Mouse (Mus musculus) forebrain, postnatal 0 days (tissue): ENCODE results near the gene En1. TPM values are rescaled to one million over a fixed set of nuclear protein-coding genes. Genes with fewer than 3 reads are reported as not detected.

Experiments
- ATAC-seq: fragments of 200-750 bp; cut with Nextera tagmentation; 2 replicates; pipeline ENCODE4 v1.8.0; 2017; ENCODE audit warnings: mild to moderate bottlenecking, moderate library complexity
- DNase-seq: peaks from one replicate; pipeline ENCODE4 v3.0.0-alpha.2; 2015
- H3K27ac ChIP-seq: fragments of 300-500 bp; sonication (generic); 2 replicates; pipeline ENCODE4 v1.5.1; 2014; ENCODE audit warnings: low read depth, mild to moderate bottlenecking, antibody characterized with exemption, low read length, moderate library complexity, mixed read lengths
- H3K27me3 ChIP-seq: fragments of 300-500 bp; sonication (generic); 2 replicates; pipeline ENCODE4 v1.6.1; 2014; ENCODE audit warnings: mild to moderate bottlenecking, low read length, mixed read lengths; ENCODE audit not compliant: insufficient read depth
- H3K36me3 ChIP-seq: fragments of 300-500 bp; sonication (generic); 2 replicates; pipeline ENCODE4 v1.6.1; 2014; ENCODE audit warnings: mild to moderate bottlenecking, moderate library complexity; ENCODE audit not compliant: insufficient read depth
- H3K4me1 ChIP-seq: fragments of 300-500 bp; sonication (generic); 2 replicates; pipeline ENCODE4 v1.6.1; 2014; ENCODE audit warnings: antibody characterized with exemption; ENCODE audit not compliant: insufficient read depth
- H3K4me2 ChIP-seq: fragments of 300-500 bp; sonication (generic); 2 replicates; pipeline ENCODE4 v1.6.1; 2014; ENCODE audit warnings: low read depth, mild to moderate bottlenecking, moderate library complexity
- H3K4me3 ChIP-seq: fragments of 300-500 bp; sonication (generic); 2 replicates; pipeline ENCODE4 v1.5.1; 2014; ENCODE audit warnings: low read depth, low read length, mixed read lengths
- H3K9ac ChIP-seq: fragments of 300-500 bp; sonication (generic); 2 replicates; pipeline ENCODE4 v1.6.1; 2014; ENCODE audit warnings: mild to moderate bottlenecking
- H3K9me3 ChIP-seq: fragments of 300-500 bp; sonication (generic); 2 replicates; pipeline ENCODE4 v1.6.1; 2016; ENCODE audit warnings: low read length
- CTCF ChIP-seq: sonication (generic); IDR thresholded peaks from 2 replicates; pipeline ENCODE4 v1.5.1; 2016; ENCODE audit warnings: antibody characterized with exemption, control low read depth, low read depth
- WGBS: fragments of 180-500 bp; shearing (Covaris S2); extraction: QIAGEN DNeasy Blood & Tissue Kit; methylation state at CpG from one replicate; pipeline ENCODE4 v1.1.7; 2014; 5-methylcytosine and 5-hydroxymethylcytosine counted together
- polyA plus RNA-seq: library from polyadenylated mRNA; unstranded; fragments of >200 nt; fragmentation: Nextera tagmentation; extraction: Ambion mirVana; gene quantifications from 2 replicates; pipeline ENCODE4 v1.2.1, GENCODE M21; 2015
- total RNA-seq: library from RNA; depleted of rRNA; stranded (reverse); fragments of >200 nt; gene quantifications from 2 replicates; pipeline ENCODE4 v1.2.3, GENCODE M21; 2014

The En1 gene
- total and polyA plus RNA-seq, 2 experiments from 2014 or later, result 0.18 to 0.29 TPM

GRCm38 (mm10) chr1:120613461-120614306, 11.5 kb downstream of the En1 start:
- Histone ChIP-seq H3K27me3 (peaks cover 99% of the 10 kb centered on the region), H3K4me1 (no peaks in the 10 kb centered on the region), H3K4me3 (no peak overlapping the region), H3K27ac (no peak overlapping the region), H3K9me3 (no peaks in the 10 kb centered on the region), H3K36me3 (no peaks in the 10 kb centered on the region), H3K9ac (no peak overlapping the region), H3K4me2 (no peak overlapping the region)
- 5% methylated on average over 32 of the region's 32 CpGs for WGBS
- DNase-seq (no peak), ATAC-seq (no peak)
- TF ChIP-seq CTCF, result no peak

- H3K4me3 ChIP-seq, result no peak overlapping the region
- H3K4me2 ChIP-seq, result no peak overlapping the region
- H3K4me1 ChIP-seq, result no peaks in the 10 kb centered on the region
- peaks cover 98% of the 10 kb centered on the region for H3K27me3 ChIP-seq
- ATAC-seq (no peak), DNase-seq (no peak)
- H3K36me3 ChIP-seq, result no peaks in the 10 kb centered on the region
- TF ChIP-seq CTCF, result no peak
- no peak overlapping the region for H3K9ac ChIP-seq
- H3K9me3 ChIP-seq, result no peaks in the 10 kb centered on the region
- H3K27ac ChIP-seq, result no peak overlapping the region
- WGBS, result under 1% methylated on average over 30 of the region's 30 CpGs
These were observed 12.3 kb downstream of the En1 start for GRCm38 (mm10) chr1:120614307-120615100.

- DNase-seq, result no peak
- Histone ChIP-seq H3K9me3 (no peaks in the 10 kb centered on the region), H3K9ac (no peak overlapping the region), H3K27ac (no peak overlapping the region), H3K36me3 (no peaks in the 10 kb centered on the region), H3K4me2 (no peak overlapping the region), H3K27me3 (peaks cover 98% of the 10 kb centered on the region), H3K4me1 (no peaks in the 10 kb centered on the region), H3K4me3 (no peak overlapping the region)
- 5% methylated on average over 4 of the region's 4 CpGs for WGBS
- TF ChIP-seq CTCF, result no peak
- no peak for ATAC-seq
These were observed 13.3 kb downstream of the En1 start for GRCm38 (mm10) chr1:120615521-120615920.

GRCm38 (mm10) chr1:120615927-120616326, 13.7 kb downstream of the En1 start:
- DNase-seq (no peak), ATAC-seq (no peak)
- no peak overlapping the region for H3K9ac ChIP-seq
- no peak overlapping the region for H3K4me2 ChIP-seq
- H3K27ac ChIP-seq, result no peak overlapping the region
- H3K36me3 ChIP-seq, result no peaks in the 10 kb centered on the region
- H3K27me3 ChIP-seq, result peaks cover 95% of the 10 kb centered on the region
- no peaks in the 10 kb centered on the region for H3K9me3 ChIP-seq
- under 1% methylated on average over 9 of the region's 9 CpGs for WGBS
- no peaks in the 10 kb centered on the region for H3K4me1 ChIP-seq
- no peak overlapping the region for H3K4me3 ChIP-seq
- no peak for TF ChIP-seq CTCF

GRCm38 (mm10) chr1:120621383-120621782, 19.2 kb downstream of the En1 start:
- H3K27ac ChIP-seq, result no peak overlapping the region
- no peak overlapping the region for H3K4me2 ChIP-seq
- H3K9me3 ChIP-seq, result no peaks in the 10 kb centered on the region
- H3K9ac ChIP-seq, result no peak overlapping the region
- TF ChIP-seq CTCF, result no peak
- no peaks in the 10 kb centered on the region for H3K4me1 ChIP-seq
- H3K36me3 ChIP-seq, result no peaks in the 10 kb centered on the region
- H3K27me3 ChIP-seq, result peaks cover 93% of the 10 kb centered on the region
- WGBS, result 26% methylated on average over 5 of the region's 5 CpGs
- H3K4me3 ChIP-seq, result no peak overlapping the region
- DNase-seq (no peak), ATAC-seq (no peak)

GRCm38 (mm10) chr1:120626930-120627621, 24.9 kb downstream of the En1 start:
- Histone ChIP-seq H3K36me3 (no peaks in the 10 kb centered on the region), H3K27me3 (peaks cover 44% of the 10 kb centered on the region), H3K9me3 (no peaks in the 10 kb centered on the region), H3K9ac (no peak overlapping the region), H3K4me1 (no peaks in the 10 kb centered on the region), H3K27ac (no peak overlapping the region), H3K4me2 (no peak overlapping the region), H3K4me3 (no peak overlapping the region)
- WGBS, result 35% methylated on average over 11 of the region's 11 CpGs
- no peak for DNase-seq
- TF ChIP-seq CTCF, result no peak
- no peak; the same call in 1 of the 2 replicates for ATAC-seq
